Mouse (Mus musculus) midbrain, embryonic 10.5 days (tissue): ENCODE data around the gene Orc3. TPM values are rescaled to one million over a fixed set of nuclear protein-coding genes. Genes with fewer than 3 reads are reported as not detected.
"Not testable (repeated sequence)": the region's sequence is repeated elsewhere in the genome, so short reads cannot be mapped to it uniquely, and the experiment has no call there.

Experiments
- DNase-seq: peaks from one replicate; pipeline ENCODE4 v3.0.0-alpha.2; 2017; ENCODE audit warnings: low spot score
- H3K27ac ChIP-seq: fragments of 300-500 bp; sonication (generic); replicated peaks from 2 replicates; pipeline ENCODE4 v1.5.1; 2016; ENCODE audit warnings: mild to moderate bottlenecking
- H3K27me3 ChIP-seq: fragments of 300-500 bp; sonication (generic); 2 replicates; pipeline ENCODE4 v1.6.1; 2016; ENCODE audit warnings: low read depth, mild to moderate bottlenecking; ENCODE audit not compliant: poor library complexity, severe bottlenecking
- H3K36me3 ChIP-seq: fragments of 300-500 bp; sonication (generic); 2 replicates; pipeline ENCODE4 v1.6.1; 2016; ENCODE audit warnings: mild to moderate bottlenecking, moderate library complexity
- H3K4me1 ChIP-seq: fragments of 300-500 bp; sonication (generic); 2 replicates; pipeline ENCODE4 v1.6.1; 2016
- H3K4me3 ChIP-seq: fragments of 300-500 bp; sonication (generic); 2 replicates; pipeline ENCODE4 v1.5.1; 2016; ENCODE audit warnings: mild to moderate bottlenecking, moderate library complexity
- H3K9me3 ChIP-seq: fragments of 300-500 bp; sonication (generic); replicated peaks from 2 replicates; pipeline ENCODE4 v1.6.1; 2016; ENCODE audit warnings: mild to moderate bottlenecking
- WGBS: fragments of 180-500 bp; shearing (Covaris S2); methylation state at CpG from one replicate; pipeline ENCODE4 v1.1.7; 2016; 5-methylcytosine and 5-hydroxymethylcytosine counted together
- polyA plus RNA-seq: library from polyadenylated mRNA; unstranded; fragments of >200 nt; fragmentation: Nextera tagmentation; extraction: Ambion mirVana; gene quantifications from 2 replicates; pipeline ENCODE4 v1.2.1, GENCODE M21; 2016

The Orc3 gene
- polyA plus RNA-seq, 1 experiment from 2014 or later: 109 TPM

- no peak for DNase-seq
- Histone ChIP-seq H3K9me3 (no peaks in the 10 kb centered on the region), H3K36me3 (peaks cover 65% of the 10 kb centered on the region)
Measured at GRCm38 (mm10) chr4:34626401-34626800, 11.7 kb upstream of the Orc3 start.

DNA sequence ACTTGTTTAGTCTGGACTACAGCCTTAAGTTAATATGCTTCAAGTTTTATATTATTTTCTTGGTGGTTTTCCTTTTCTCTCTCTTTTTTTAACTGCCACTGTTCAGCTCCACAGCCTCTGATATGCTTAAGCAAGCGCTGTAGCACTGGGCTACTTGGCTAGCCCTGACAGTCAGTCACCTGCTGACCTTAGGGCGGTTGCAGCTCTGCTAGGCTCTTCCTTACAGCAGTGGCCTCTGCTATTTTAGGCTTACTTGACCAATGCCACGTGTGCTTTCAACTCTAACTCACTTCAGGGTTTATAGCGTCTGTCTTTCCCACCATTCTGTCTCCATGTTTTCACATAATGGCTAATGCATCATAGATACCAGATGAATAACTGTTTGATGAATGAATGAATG is 10.8 kb upstream of the Orc3 start:
- no peak overlapping the region for H3K4me3 ChIP-seq
- no peak for DNase-seq

More at GRCm38 (mm10) chr4:34626401-34626800, 11.7 kb upstream of the Orc3 start:
- no peaks in the 10 kb centered on the region for H3K27me3 ChIP-seq
- H3K4me1 ChIP-seq: no peaks in the 10 kb centered on the region
- WGBS: 95% methylated on average over 6 of the region's 6 CpGs
- H3K27ac ChIP-seq: no peak overlapping the region
- no peak overlapping the region for H3K4me3 ChIP-seq

DNA sequence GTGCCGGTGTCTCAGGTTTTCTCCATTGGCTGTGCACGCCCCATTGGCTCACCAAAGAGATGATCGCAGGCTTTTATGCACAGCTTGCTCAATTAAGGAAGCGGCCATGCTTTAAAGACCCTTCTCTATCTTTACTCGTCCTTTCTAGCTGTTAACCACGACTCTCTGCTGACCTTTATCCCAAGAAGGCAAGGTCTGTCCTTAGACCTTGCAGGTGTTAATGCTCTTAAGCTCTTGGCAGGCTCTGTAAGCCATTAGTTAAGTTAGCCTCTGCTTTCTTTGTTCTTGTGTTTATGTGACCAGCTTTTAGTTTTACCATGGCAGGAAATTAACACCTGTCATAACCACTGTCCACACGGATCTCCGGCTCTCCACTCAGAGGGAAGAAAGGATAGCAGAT is 1.4 kb upstream of the Orc3 start:
- WGBS: 60% methylated on average over 8 of the region's 8 CpGs
- Histone ChIP-seq H3K36me3 (0 out of 2 replicates have a peak, but pooled peaks cover 5% of the 10 kb centered on the region), H3K4me1 (peaks cover 25% of the 10 kb centered on the region), H3K4me3 (peak overlapping the region; percentile 89), H3K27ac (no peak overlapping the region), H3K27me3 (no peaks in the 10 kb centered on the region), H3K9me3 (no peaks in the 10 kb centered on the region)
- no peak for DNase-seq

More for the DNA sequence above, 10.8 kb upstream of the Orc3 start:
- Histone ChIP-seq H3K27ac (no peak overlapping the region), H3K4me1 (no peaks in the 10 kb centered on the region), H3K27me3 (no peaks in the 10 kb centered on the region), H3K9me3 (no peaks in the 10 kb centered on the region), H3K36me3 (peaks cover 57% of the 10 kb centered on the region)
- 86% methylated on average over 4 of the region's 4 CpGs for WGBS

DNA sequence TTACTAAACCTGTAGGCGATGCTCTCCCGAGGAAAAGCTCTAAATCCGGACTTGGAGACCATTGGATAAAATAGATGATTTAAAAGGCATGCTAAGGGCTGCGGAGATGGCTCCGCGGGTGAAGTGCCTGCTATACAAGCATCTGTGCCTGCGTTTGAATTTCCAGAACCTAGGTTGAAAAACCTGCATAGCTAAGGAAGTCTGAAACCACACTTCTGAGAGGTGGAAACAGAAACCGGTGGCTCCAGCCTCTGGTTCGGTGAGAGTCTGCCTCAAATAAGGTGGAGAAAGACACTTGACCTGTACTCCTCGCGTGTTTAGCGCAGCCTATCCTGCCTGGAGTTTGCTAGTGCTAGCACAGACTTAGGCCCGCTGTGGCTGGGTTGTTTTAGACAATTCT is 559 bp upstream of the Orc3 start:
- H3K27ac ChIP-seq: peak overlapping the region; percentile 93
- peaks cover 25% of the 10 kb centered on the region for H3K4me1 ChIP-seq
- H3K4me3 ChIP-seq: peak overlapping the region; percentile 89
- H3K27me3 ChIP-seq: no peaks in the 10 kb centered on the region
- WGBS: 3% methylated on average over 13 of the region's 13 CpGs
- peak; percentile 23 for DNase-seq
- peaks cover 13% of the 10 kb centered on the region for H3K36me3 ChIP-seq
- H3K9me3 ChIP-seq: no peaks in the 10 kb centered on the region

GRCm38 (mm10) chr4:34613571-34614145 is 1.1 kb downstream of the Orc3 start:
- Histone ChIP-seq H3K4me3 (peak overlapping the region; percentile 89), H3K9me3 (no peaks in the 10 kb centered on the region), H3K27ac (peak overlapping the region; percentile 93; the same call in 1 of the 2 replicates), H3K4me1 (peaks cover 25% of the 10 kb centered on the region), H3K36me3 (peaks cover 24% of the 10 kb centered on the region), H3K27me3 (no peaks in the 10 kb centered on the region)
- no peak for DNase-seq
- 87% methylated on average over 6 of the region's 6 CpGs for WGBS

GRCm38 (mm10) chr4:34606658-34607057 is 8.1 kb downstream of the Orc3 start:
- WGBS: 94% methylated on average over 10 of the region's 10 CpGs
- Histone ChIP-seq H3K4me3 (no peak overlapping the region), H3K27me3 (no peaks in the 10 kb centered on the region), H3K27ac (no peak overlapping the region), H3K36me3 (peaks cover 83% of the 10 kb centered on the region), H3K4me1 (no peaks in the 10 kb centered on the region), H3K9me3 (no peaks in the 10 kb centered on the region)
- DNase-seq: no peak

- peaks cover 89% of the 10 kb centered on the region for H3K36me3 ChIP-seq
Measured at GRCm38 (mm10) chr4:34603123-34603522, 11.6 kb downstream of the Orc3 start.

GRCm38 (mm10) chr4:34584871-34585607 is 29.7 kb downstream of the Orc3 start:
- Histone ChIP-seq H3K9me3 (no peaks in the 10 kb centered on the region), H3K4me3 (no peak overlapping the region), H3K27ac (no peak overlapping the region), H3K27me3 (no peaks in the 10 kb centered on the region), H3K4me1 (no peaks in the 10 kb centered on the region), H3K36me3 (peaks cover 82% of the 10 kb centered on the region)
- 87% methylated on average over 7 of the region's 7 CpGs for WGBS
- no peak for DNase-seq

More at GRCm38 (mm10) chr4:34603123-34603522, 11.6 kb downstream of the Orc3 start:
- Histone ChIP-seq H3K27me3 (no peaks in the 10 kb centered on the region), H3K27ac (no peak overlapping the region), H3K4me3 (no peak overlapping the region), H3K9me3 (no peaks in the 10 kb centered on the region), H3K4me1 (no peaks in the 10 kb centered on the region)
- no peak for DNase-seq
- WGBS: 92% methylated on average over 6 of the region's 6 CpGs

DNA sequence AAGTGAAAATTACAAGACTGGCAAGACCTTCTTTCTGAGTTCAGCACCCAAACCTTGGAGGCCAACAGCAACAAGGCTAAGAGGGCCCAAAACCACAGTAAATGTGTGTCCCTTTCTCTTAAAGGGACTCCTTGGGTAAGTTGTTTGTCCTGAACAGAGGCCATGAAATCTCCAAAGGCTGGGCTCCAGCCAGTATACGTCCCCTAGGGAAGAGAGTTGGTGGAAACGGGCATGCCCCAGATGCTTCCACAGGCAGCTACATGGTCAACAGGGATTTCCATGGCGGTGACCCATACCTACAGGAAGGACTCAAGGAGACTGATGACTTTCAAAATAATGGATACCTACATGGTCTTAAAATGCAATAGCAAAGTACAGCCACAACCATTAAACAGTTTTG is 31.3 kb downstream of the Orc3 start:
- Histone ChIP-seq H3K4me3 (no peak overlapping the region), H3K9me3 (no peaks in the 10 kb centered on the region), H3K36me3 (peaks cover 85% of the 10 kb centered on the region), H3K27ac (no peak overlapping the region), H3K4me1 (no peaks in the 10 kb centered on the region), H3K27me3 (no peaks in the 10 kb centered on the region)
- no peak for DNase-seq
- 93% methylated on average over 3 of the region's 3 CpGs for WGBS

GRCm38 (mm10) chr4:34582476-34582875 is 32.3 kb downstream of the Orc3 start:
- Histone ChIP-seq H3K27me3 (no peaks in the 10 kb centered on the region), H3K4me3 (no peak overlapping the region), H3K27ac (no peak overlapping the region), H3K9me3 (no peaks in the 10 kb centered on the region), H3K4me1 (no peaks in the 10 kb centered on the region), H3K36me3 (peaks cover 93% of the 10 kb centered on the region)
- WGBS: 86% methylated on average over 5 of the region's 5 CpGs
- no peak for DNase-seq

- no peak for DNase-seq
- WGBS: 86% methylated on average over 7 of the region's 7 CpGs
- Histone ChIP-seq H3K9me3 (no peaks in the 10 kb centered on the region), H3K36me3 (peaks cover 93% of the 10 kb centered on the region), H3K4me3 (no peak overlapping the region), H3K4me1 (no peaks in the 10 kb centered on the region), H3K27me3 (no peaks in the 10 kb centered on the region), H3K27ac (no peak overlapping the region)
Measured at GRCm38 (mm10) chr4:34581990-34582389, 32.8 kb downstream of the Orc3 start.

DNA sequence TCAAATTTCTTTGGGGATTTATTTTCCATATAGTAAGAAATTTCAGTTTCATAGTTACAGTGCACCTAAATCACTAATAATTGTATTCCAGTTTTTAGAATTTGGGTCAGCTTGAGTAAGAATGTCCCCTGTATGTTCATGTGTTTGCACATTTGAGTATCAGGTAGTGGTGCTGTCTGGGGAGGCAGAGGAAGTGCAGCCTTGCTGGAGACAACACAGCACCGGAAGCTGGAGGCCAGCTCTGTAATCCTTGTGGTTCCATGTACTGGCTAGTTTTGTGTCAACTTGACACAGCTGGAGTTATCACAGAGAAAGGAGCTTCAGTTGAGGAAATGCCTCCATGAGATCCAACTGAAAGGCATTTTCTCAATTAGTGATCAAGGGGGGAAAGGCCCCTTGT is 33.3 kb downstream of the Orc3 start:
- H3K4me3 ChIP-seq, H3K27ac ChIP-seq, H3K4me1 ChIP-seq, H3K27me3 ChIP-seq, DNase-seq, H3K9me3 ChIP-seq: not testable (repeated sequence)
- WGBS: 97% methylated on average over 1 of the region's 1 CpGs
- H3K36me3 ChIP-seq: peaks cover 93% of the 10 kb centered on the region

DNA sequence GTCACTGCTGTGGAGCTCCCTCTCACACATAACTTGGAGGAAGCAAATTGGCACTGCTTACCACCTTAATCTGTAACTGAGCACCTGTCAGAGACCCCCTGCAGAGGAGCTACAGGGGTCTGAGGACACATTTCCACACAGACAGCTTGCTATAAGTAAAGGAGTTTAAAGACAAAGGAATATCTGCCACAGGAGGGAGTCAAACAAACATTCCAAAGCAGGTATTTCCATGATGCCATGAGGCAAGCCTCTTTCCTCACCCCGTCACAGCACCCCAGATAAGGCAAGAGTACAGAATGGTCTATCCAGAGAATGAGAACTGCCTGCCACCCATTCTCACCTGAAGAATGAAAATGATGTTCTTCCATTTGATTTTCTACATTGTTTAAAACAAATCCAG is 35.5 kb downstream of the Orc3 start:
- no peaks in the 10 kb centered on the region for H3K4me1 ChIP-seq
- no peak for DNase-seq
- H3K4me3 ChIP-seq: no peak overlapping the region
- peaks cover 98% of the 10 kb centered on the region for H3K36me3 ChIP-seq
- 93% methylated on average over 1 of the region's 1 CpGs for WGBS
- H3K27ac ChIP-seq: no peak overlapping the region
- H3K9me3 ChIP-seq: no peaks in the 10 kb centered on the region
- no peaks in the 10 kb centered on the region for H3K27me3 ChIP-seq
